Mouse (Mus musculus): ENCODE data around the gene Trmt112.
A peak's percentile ranks its signal among the peaks of the same experiment; 100 is the strongest.

Trmt112 gene

DNA sequence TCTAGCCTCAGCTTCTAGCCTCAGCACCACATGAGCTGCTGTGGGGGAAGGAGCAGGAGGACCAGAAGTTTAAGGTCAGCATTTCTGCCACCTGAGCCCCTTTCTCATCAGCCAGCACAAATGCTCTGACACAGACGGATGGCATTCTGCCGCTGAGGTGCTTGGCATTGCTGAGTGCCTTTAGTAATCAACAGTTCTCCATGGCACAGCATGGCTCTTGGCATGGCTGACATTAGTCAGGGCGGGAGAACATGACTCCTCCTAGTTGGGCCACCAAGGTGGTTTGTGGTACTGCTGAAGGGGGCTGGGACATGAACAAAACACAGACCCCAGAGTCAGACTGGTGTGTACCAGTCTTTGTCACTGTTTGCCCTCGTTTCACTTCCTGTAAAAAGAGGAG lies 38.7 kb downstream of the Trmt112 start:
- DNase-seq (ENCODE audit: low spot score): no peak

DNA sequence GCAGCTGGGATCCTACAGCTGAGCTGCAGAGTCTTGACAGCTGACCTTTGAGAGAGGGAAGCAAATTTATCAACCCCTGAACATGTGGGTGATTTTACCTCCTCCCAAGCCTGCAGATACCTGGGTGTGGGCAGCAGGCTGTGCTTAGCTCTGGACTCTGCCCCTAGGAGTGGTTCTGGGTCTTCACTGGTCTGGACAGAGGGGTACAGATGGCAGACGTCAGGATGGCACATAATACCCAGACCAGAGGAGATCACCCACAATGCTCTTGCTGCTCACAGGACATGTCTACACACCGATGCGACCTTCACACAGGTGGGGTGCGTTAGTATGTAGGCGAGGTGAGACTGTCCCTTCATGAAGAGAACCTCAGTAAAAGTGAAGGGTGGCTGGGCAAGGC lies 40.0 kb downstream of the Trmt112 start:
- DNase-seq (ENCODE audit: low spot score): no peak

DNA sequence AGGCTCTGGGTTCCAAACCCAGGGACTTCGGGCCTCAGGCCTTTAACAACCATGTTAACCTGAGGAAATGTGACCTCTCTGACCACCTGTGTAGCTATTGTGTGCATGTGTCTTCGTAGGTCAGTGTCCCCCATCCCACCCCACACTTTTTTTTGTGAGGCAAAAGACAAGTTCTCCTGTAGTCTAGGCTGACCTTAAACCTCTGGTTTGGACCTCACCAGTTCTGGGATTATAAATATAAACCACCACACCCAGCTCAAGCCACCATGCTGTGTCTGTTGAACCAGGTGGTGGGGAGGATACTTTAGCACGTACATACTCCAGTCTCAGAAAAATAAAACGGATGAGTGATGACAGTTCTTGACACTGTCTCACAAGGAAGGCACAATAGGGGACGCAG lies 40.5 kb downstream of the Trmt112 start:
- no peak for DNase-seq (ENCODE audit: low spot score)

DNA sequence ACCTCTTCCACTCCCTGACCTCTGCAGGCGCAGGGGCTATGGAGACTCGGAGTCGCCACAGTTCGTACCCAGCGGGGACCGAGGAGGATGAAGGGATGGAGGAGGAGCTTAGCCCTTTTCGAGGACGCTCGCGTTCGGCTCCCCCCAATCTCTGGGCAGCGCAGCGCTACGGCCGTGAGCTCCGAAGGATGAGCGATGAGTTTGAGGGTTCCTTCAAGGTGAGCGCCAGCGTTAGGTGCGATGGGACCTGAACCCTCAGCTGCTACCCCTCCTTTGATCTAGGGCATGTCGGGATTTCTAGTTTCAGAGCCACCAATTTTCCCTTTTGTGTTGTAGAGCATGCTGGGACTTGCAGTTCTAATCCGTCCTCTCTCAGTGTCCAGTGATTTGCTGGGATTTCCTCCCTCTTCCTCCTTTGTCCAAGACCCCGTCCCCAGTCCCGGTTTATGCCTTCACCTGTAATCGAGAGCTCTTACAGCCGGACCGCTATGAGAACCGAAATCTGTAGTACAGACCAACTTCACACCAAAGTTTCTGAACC lies 41.2 kb downstream of the Trmt112 start:
- peak; percentile 83 for DNase-seq (ENCODE audit: low spot score)

DNA sequence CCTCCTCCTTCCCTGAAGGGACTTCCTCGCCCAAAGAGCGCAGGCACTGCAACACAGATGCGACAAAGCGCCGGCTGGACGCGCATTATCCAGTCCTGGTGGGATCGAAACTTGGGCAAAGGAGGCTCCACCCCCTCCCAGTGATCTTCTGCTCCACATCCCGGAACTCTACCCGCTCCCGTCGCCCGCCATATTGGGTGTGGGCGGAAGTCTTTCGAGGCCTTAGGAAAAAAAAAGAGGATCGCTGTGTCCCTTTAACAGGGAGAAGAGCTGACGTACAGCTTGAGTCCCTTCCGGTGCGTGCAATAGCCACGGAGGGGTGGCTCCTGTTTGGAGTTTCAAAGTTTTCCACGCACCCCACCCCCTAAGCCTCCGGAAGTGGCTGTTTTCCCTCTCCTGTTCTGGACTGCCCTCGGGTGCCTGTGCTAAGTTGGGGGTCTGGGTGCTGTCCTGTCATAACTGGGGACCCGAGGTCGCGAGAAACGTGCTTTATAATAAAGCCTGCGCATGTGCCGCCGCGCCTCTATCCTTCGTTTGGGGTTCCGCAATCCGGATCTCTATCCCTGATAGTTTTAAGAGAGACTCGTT lies 42.0 kb downstream of the Trmt112 start:
- peak; percentile 93 for DNase-seq (ENCODE audit: low spot score)

DNA sequence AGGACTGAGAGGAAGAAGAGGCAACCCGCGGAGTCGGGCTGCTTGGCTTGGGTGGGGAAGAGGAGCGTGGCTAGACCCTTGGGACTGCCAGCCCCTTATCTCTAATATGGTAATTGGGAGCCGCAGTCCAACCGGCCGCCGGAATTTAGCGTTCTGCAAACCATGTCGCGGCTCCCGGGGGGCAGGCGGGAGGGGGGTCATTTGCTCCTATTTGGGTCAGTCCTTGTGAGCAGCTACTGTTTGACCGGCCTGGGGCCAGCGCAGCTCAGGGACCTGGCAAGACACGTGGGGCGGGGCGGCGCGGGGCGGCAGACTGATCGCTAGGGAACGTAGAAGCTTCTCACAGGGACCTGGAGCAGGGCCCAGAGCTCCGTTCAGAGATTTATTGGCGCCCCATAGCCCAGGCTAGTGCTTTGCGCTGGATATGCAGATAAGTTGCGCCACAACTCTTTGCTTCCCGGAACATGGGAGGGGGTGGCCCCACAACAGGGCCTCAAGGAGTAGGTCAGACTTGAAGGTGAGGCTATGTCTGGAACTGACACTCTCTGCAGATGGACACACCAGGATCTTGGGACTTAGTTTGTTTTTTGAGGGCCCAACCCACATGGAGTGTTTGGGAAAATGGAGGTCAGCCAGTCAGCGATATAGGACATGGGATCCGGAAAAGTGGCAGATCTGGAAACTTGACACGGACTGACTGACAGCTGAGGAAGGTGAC lies 42.7 kb downstream of the Trmt112 start:
- peak; percentile 57 for DNase-seq (ENCODE audit: low spot score)

DNA sequence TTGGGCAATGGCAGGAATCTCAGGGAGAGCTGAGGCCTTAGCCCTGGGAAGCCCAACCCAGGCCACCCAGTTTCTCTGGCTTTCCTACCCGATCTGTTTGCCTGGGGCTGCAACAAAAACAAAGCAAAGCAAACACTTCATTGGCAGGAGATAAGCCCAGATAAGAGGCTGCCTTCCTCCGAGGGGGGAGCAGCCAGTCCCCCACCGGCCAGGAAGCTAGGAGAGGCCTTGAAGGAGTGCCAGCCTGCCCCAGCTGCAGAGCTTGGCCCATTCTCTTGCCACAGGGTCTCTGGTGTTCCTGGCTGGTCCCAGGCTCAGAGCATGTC lies 43.2 kb downstream of the Trmt112 start:
- no peak for DNase-seq (ENCODE audit: low spot score)

DNA sequence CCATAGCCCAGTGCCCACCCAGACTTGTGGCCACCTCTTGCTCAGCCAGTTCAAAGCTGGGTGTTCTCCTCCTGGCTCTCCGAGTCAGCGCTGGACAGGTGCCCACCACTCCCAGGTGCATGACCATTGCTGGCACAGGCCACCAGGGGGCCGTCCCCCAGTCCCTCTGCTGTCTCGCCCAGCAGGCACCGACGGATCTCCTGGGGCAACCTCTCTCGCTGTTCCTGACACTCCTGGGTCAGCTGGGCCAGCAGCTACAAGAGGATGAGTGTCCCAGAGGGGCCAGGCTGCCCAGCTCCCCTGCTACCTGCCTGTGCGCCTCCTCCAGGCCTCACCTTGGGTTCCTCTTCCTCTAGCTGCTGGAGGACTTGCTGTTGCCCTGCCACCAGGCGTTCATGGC lies 44.5 kb downstream of the Trmt112 start:
- DNase-seq (ENCODE audit: low spot score): no peak

DNA sequence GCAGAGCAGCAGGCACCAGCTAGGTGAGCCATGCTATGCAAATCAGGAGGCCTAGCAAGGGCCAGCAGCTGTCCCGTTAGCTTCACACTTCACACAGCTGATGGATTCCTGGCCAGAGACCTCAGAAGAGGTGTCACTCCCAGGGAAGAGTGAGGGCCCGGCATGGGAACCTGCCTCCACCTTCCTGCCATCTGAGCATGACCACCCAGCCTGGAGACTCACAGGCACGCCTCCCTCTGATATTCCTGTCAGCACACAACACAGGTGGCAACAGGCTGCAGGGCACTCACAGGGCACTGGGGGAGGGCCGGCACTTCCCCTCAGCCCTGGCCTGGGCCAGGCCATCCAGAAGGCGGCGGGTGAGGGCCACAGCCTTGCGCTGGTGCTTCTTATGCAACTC lies 45.9 kb downstream of the Trmt112 start:
- no peak for DNase-seq (ENCODE audit: low spot score)

DNA sequence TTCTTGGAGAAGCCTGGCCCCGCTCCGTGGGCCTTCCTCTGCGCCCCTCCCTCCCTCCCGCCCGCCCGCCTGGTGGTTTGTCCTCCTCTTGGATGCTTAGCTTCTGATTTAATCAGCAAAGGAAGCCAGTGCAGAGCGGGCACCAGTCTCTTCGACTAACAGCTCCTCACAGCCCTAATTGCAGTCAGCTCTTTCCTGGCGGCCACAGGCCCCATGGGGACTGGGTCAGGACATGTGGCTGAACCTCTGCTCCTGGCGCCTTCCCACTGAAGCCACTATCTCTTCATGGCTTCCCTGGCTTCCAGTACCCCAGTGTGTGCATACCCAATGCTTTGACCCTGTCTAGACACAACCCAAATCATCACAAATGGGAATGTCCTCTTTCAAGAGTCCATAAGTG lies 47.0 kb downstream of the Trmt112 start:
- DNase-seq (ENCODE audit: low spot score): no peak

All from embryo, embryonic 10 days (tissue).